ENCODE assay signal across 24 mouse cellular contexts in genomic region chr8:123242107-123242923, GRCm38 (mm10). TPM values are rescaled to one million over a fixed set of nuclear protein-coding genes. Genes with fewer than 3 reads are reported as not detected.
A peak's percentile ranks its signal among the peaks of the same experiment; 100 is the strongest.
DNase-seq lines count a peak whose midpoint lies in the region; ATAC-seq and TF ChIP-seq lines count a peak whose summit lies in the region.
"Had no signal": no experiment of that assay in that cellular context is flagged by ENCODE, and none has a peak within 500 bp of the region (broad histone marks: within the 10 kb centered on the region; RNA-seq: fewer than 3 reads in every experiment).

No protein-coding gene starts in this region.

- no peak overlapping the region for H3K4me3 ChIP-seq in heart, embryonic 10.5 days
- no peak overlapping the region for H3K4me3 ChIP-seq in liver, embryonic 15.5 days (replicated peaks)
- H3K4me3 ChIP-seq in liver, postnatal 0 days (ENCODE audit: low read depth, low read length) = no peak overlapping the region
- H3K4me3 ChIP-seq: forebrain, embryonic 10.5 days; forebrain, embryonic 13.5 days; heart, embryonic 13.5 days; hindbrain, embryonic 10.5 days; hindbrain, embryonic 13.5 days; intestine, embryonic 15.5 days had no signal

- no peaks in the 10 kb centered on the region for H3K4me1 ChIP-seq in heart, embryonic 10.5 days
- H3K4me1 ChIP-seq in liver, embryonic 15.5 days (replicated peaks) = peaks cover 18% of the 10 kb centered on the region
- peaks cover 21% of the 10 kb centered on the region for H3K4me1 ChIP-seq in liver, postnatal 0 days (ENCODE audit: insufficient read depth)
- H3K4me1 ChIP-seq: forebrain, embryonic 13.5 days; heart, embryonic 13.5 days; hindbrain, embryonic 10.5 days; hindbrain, embryonic 13.5 days; intestine, embryonic 15.5 days had no signal

- no peak for TF ChIP-seq EP300 in liver, postnatal 0 days (IDR thresholded peaks at IDR 0.05; ENCODE audit: low read depth)

- no peak for TF ChIP-seq CTCF in liver, postnatal 0 days (IDR thresholded peaks at IDR 0.05; ENCODE audit: low read depth)

- no peak overlapping the region for H3K9ac ChIP-seq in liver, embryonic 15.5 days
- 0 out of 2 replicates have a peak overlapping the region, but pooled peaks have one; percentile 26 for H3K9ac ChIP-seq in liver, postnatal 0 days (replicated peaks)
- H3K9ac ChIP-seq: forebrain, embryonic 13.5 days; heart, embryonic 13.5 days; hindbrain, embryonic 13.5 days; intestine, embryonic 15.5 days had no signal

- no peaks in the 10 kb centered on the region for H3K9me3 ChIP-seq in heart, embryonic 10.5 days
- no peaks in the 10 kb centered on the region for H3K9me3 ChIP-seq in liver, embryonic 15.5 days (replicated peaks)
- no peaks in the 10 kb centered on the region for H3K9me3 ChIP-seq in liver, postnatal 0 days (ENCODE audit: low read length)
- H3K9me3 ChIP-seq: forebrain, embryonic 10.5 days; forebrain, embryonic 13.5 days; heart, embryonic 13.5 days; hindbrain, embryonic 10.5 days; hindbrain, embryonic 13.5 days; intestine, embryonic 15.5 days had no signal

- H3K36me3 ChIP-seq in heart, embryonic 10.5 days = peaks cover 60% of the 10 kb centered on the region
- H3K36me3 ChIP-seq in liver, embryonic 15.5 days (replicated peaks) = peaks cover 27% of the 10 kb centered on the region
- H3K36me3 ChIP-seq in liver, postnatal 0 days (replicated peaks; ENCODE audit: insufficient read depth, low read length) = peaks cover 16% of the 10 kb centered on the region

- intact Hi-C loops in heart, postnatal 25 days (cut with DNase I) = no loop called here

- H3K27ac ChIP-seq in heart, embryonic 10.5 days = no peak overlapping the region
- 0 out of 2 replicates have a peak overlapping the region, but pooled peaks have one; percentile 14 for H3K27ac ChIP-seq in liver, embryonic 15.5 days (replicated peaks)
- H3K27ac ChIP-seq in liver, postnatal 0 days (ENCODE audit: low read depth) = peak overlapping the region; percentile 79
- H3K27ac ChIP-seq: forebrain, embryonic 10.5 days; forebrain, embryonic 13.5 days; heart, embryonic 13.5 days; hindbrain, embryonic 10.5 days; hindbrain, embryonic 13.5 days; intestine, embryonic 15.5 days had no signal

- WGBS in heart, embryonic 10.5 days = 83% methylated on average over 7 of the region's 7 CpGs
- 62% methylated on average over 7 of the region's 7 CpGs for WGBS in liver, embryonic 15.5 days (ENCODE audit: insufficient replicate concordance)
- WGBS in liver, postnatal 0 days (ENCODE audit: insufficient replicate concordance) = 65% methylated on average over 7 of the region's 7 CpGs

- ATAC-seq in liver, embryonic 15.5 days (ENCODE audit: insufficient read depth) = 0 out of 2 replicates have a peak, but pooled peaks have one; percentile 19
- ATAC-seq in liver, postnatal 0 days = peak; percentile 71
- ATAC-seq: CD4-positive, CD25-positive, alpha-beta regulatory T cell, adult 4 months; forebrain, embryonic 13.5 days; forebrain, embryonic 16.5 days; hindbrain, embryonic 16.5 days; intestine, embryonic 15.5 days had no signal

- DNase-seq in heart, adult 11 months = peak; percentile 95
- no peak for DNase-seq in heart, embryonic 10.5 days (ENCODE audit: low spot score)
- DNase-seq in heart, adult 8-10 months (ENCODE audit: low spot score) = peak; percentile 35
- no peak for DNase-seq in heart, postnatal 25 days (ENCODE audit: low spot score)
- no peak for DNase-seq in liver
- no peak for DNase-seq in liver, postnatal 0 days
- no peak for DNase-seq in spleen, adult 12 weeks (ENCODE audit: low spot score)
- DNase-seq: adrenal gland, postnatal 10 days; cerebellum, adult 18-20 months; cerebellum, adult 9-10 months; cerebellum, postnatal 14 days; gastrocnemius, postnatal 10 days; gastrocnemius, postnatal 36 days; heart, postnatal 14 days had no signal

- no peak overlapping the region for H3K4me2 ChIP-seq in liver, embryonic 15.5 days
- H3K4me2 ChIP-seq in liver, postnatal 0 days (ENCODE audit: low read depth, low read length) = no peak overlapping the region
- H3K4me2 ChIP-seq: forebrain, embryonic 13.5 days; heart, embryonic 13.5 days; hindbrain, embryonic 13.5 days; intestine, embryonic 15.5 days had no signal

- peaks cover 3% of the 10 kb centered on the region; the same call in 1 of the 2 replicates for H3K27me3 ChIP-seq in heart, embryonic 10.5 days (ENCODE audit: insufficient read depth, poor library complexity, severe bottlenecking)
- H3K27me3 ChIP-seq in liver, embryonic 15.5 days = no peaks in the 10 kb centered on the region
- H3K27me3 ChIP-seq in liver, postnatal 0 days (ENCODE audit: insufficient read depth, low read length) = no peaks in the 10 kb centered on the region
- H3K27me3 ChIP-seq: intestine, embryonic 15.5 days had no signal

RNA-seq across cellular contexts. Expression of gene Spata2l, which starts 6.3 kb away (rescaled TPM):
- polyA plus RNA-seq in heart, embryonic 10.5 days (2016; fragmentation: Nextera tagmentation; extraction: Ambion mirVana) = 2.2 and 2.6 TPM in 2 replicates
- 1 to 10 TPM; 4.4 to 7.0 (median 6.0) TPM for total RNA-seq in heart, adult 8-10 months (2022)
- total RNA-seq in heart, postnatal 25 days (2021) = 1 to 10 TPM; 5.9 to 6.8 TPM
- 2.2 and 2.9 TPM in 2 replicates for polyA plus RNA-seq in liver, embryonic 15.5 days (2015; fragmentation: Nextera tagmentation; extraction: Ambion mirVana)
- polyA plus RNA-seq in liver, postnatal 0 days (2015; fragmentation: Nextera tagmentation; extraction: Ambion mirVana) = 4.2 and 6.6 TPM in 2 replicates

RNA-seq across cellular contexts. Expression of gene Zfp276, which starts 11.7 kb away (rescaled TPM):
- polyA plus RNA-seq in heart, embryonic 10.5 days (2016; fragmentation: Nextera tagmentation; extraction: Ambion mirVana) = 17.8 and 21.4 TPM in 2 replicates
- total RNA-seq in heart, adult 8-10 months (2022) = 10 to 100 TPM in 1 of 4 experiments, 1 to 10 TPM in 3; 8.2 to 10.8 (median 9.2) TPM
- 10 to 100 TPM; 11.9 to 12.1 TPM for total RNA-seq in heart, postnatal 25 days (2021)
- 8.0 and 9.2 TPM in 2 replicates for polyA plus RNA-seq in liver, embryonic 15.5 days (2015; fragmentation: Nextera tagmentation; extraction: Ambion mirVana)
- polyA plus RNA-seq in liver, postnatal 0 days (2015; fragmentation: Nextera tagmentation; extraction: Ambion mirVana) = 4.9 and 5.5 TPM in 2 replicates

RNA-seq across cellular contexts. Expression of gene Vps9d1, which starts 11.8 kb away (rescaled TPM):
- polyA plus RNA-seq in heart, embryonic 10.5 days (2016; fragmentation: Nextera tagmentation; extraction: Ambion mirVana) = 19.7 and 20.6 TPM in 2 replicates
- total RNA-seq in heart, adult 8-10 months (2022) = 10 to 100 TPM; 25.5 to 35.0 (median 27.5) TPM
- 10 to 100 TPM; 29.9 to 31.2 TPM for total RNA-seq in heart, postnatal 25 days (2021)
- 4.6 and 5.3 TPM in 2 replicates for polyA plus RNA-seq in liver, embryonic 15.5 days (2015; fragmentation: Nextera tagmentation; extraction: Ambion mirVana)
- polyA plus RNA-seq in liver, postnatal 0 days (2015; fragmentation: Nextera tagmentation; extraction: Ambion mirVana) = 3.9 and 4.5 TPM in 2 replicates

RNA-seq across cellular contexts. Expression of gene Cdk10, which starts 17.7 kb away (rescaled TPM):
- 27.0 and 31.2 TPM in 2 replicates for polyA plus RNA-seq in heart, embryonic 10.5 days (2016; fragmentation: Nextera tagmentation; extraction: Ambion mirVana)
- 10 to 100 TPM; 15.0 to 25.2 (median 20.2) TPM for total RNA-seq in heart, adult 8-10 months (2022)
- 10 to 100 TPM; 22.7 to 24.3 TPM for total RNA-seq in heart, postnatal 25 days (2021)
- 8.9 and 9.0 TPM in 2 replicates for polyA plus RNA-seq in liver, embryonic 15.5 days (2015; fragmentation: Nextera tagmentation; extraction: Ambion mirVana)
- polyA plus RNA-seq in liver, postnatal 0 days (2015; fragmentation: Nextera tagmentation; extraction: Ambion mirVana) = 8.7 TPM in 2 replicates

RNA-seq across cellular contexts. Expression of gene Spata33, which starts 29.7 kb away (rescaled TPM):
- polyA plus RNA-seq in heart, embryonic 10.5 days (2016; fragmentation: Nextera tagmentation; extraction: Ambion mirVana) = 3.5 and 3.6 TPM in 2 replicates
- total RNA-seq in heart, adult 8-10 months (2022) = 10 to 100 TPM; 22.0 to 36.7 (median 27.5) TPM
- 10 to 100 TPM; 30.2 to 30.6 TPM for total RNA-seq in heart, postnatal 25 days (2021)
- 0.18 and 0.37 TPM in 2 replicates for polyA plus RNA-seq in liver, embryonic 15.5 days (2015; fragmentation: Nextera tagmentation; extraction: Ambion mirVana)
- polyA plus RNA-seq in liver, postnatal 0 days (2015; fragmentation: Nextera tagmentation; extraction: Ambion mirVana) = 0.32 and 0.66 TPM in 2 replicates
- polyA plus RNA-seq: CD4-positive, CD25-positive, alpha-beta regulatory T cell, adult 4 months had no signal

Comparison
In these comparisons a context has a peak if more than half of its experiments do, and no peak if none do; other contexts are left out.
1. DNase-seq: peak in heart, adult 11 months (single experiment) and heart, adult 8-10 months (single experiment); none in heart, embryonic 10.5 days (single experiment), heart, postnatal 25 days (single experiment), liver (single experiment), liver, postnatal 0 days (single experiment) and spleen, adult 12 weeks (single experiment).